Mouse (Mus musculus) heart, postnatal 0 days (tissue): ENCODE measurements around the gene Cyp2w1. TPM values are rescaled to one million over a fixed set of nuclear protein-coding genes. Genes with fewer than 3 reads are reported as not detected.

Experiments
- ATAC-seq: fragments of 200-750 bp; cut with Nextera tagmentation; 2 replicates; pipeline ENCODE4 v1.8.0; 2017; ENCODE audit warnings: low read depth, moderate number of reproducible peaks, moderate library complexity; ENCODE audit not compliant: insufficient read depth
- DNase-seq: peaks from one replicate; pipeline ENCODE4 v3.0.0-alpha.2; 2016; ENCODE audit warnings: low spot score
- H3K27ac ChIP-seq: fragments of 300-500 bp; sonication (generic); 2 replicates; pipeline ENCODE4 v1.5.1; 2014; ENCODE audit warnings: low read depth, mild to moderate bottlenecking
- H3K27me3 ChIP-seq: fragments of 300-500 bp; sonication (generic); 2 replicates; pipeline ENCODE4 v1.6.1; 2014; ENCODE audit warnings: low read length, mixed read lengths; ENCODE audit not compliant: control insufficient read depth, insufficient read depth
- H3K36me3 ChIP-seq: fragments of 300-500 bp; sonication (generic); replicated peaks from 2 replicates; pipeline ENCODE4 v1.6.1; 2014; ENCODE audit warnings: low read length, mixed read lengths; ENCODE audit not compliant: control insufficient read depth, insufficient read depth
- H3K4me1 ChIP-seq: fragments of 300-500 bp; sonication (generic); 2 replicates; pipeline ENCODE4 v1.6.1; 2014; ENCODE audit warnings: antibody characterized with exemption; ENCODE audit not compliant: control insufficient read depth, insufficient read depth
- H3K4me2 ChIP-seq: fragments of 300-500 bp; sonication (generic); 2 replicates; pipeline ENCODE4 v1.6.1; 2014; ENCODE audit warnings: low read depth, mild to moderate bottlenecking, low read length, moderate library complexity
- H3K4me3 ChIP-seq: fragments of 300-500 bp; sonication (generic); 2 replicates; pipeline ENCODE4 v1.5.1; 2014; ENCODE audit warnings: low read depth, low read length
- H3K9ac ChIP-seq: fragments of 300-500 bp; sonication (generic); replicated peaks from 2 replicates; pipeline ENCODE4 v1.6.1; 2014; ENCODE audit warnings: low read depth, low read length, mixed read lengths
- H3K9me3 ChIP-seq: fragments of 300-500 bp; sonication (generic); replicated peaks from 2 replicates; pipeline ENCODE4 v1.6.1; 2016; ENCODE audit warnings: low read length; ENCODE audit not compliant: control insufficient read depth
- CTCF ChIP-seq: IDR thresholded peaks from 2 replicates; pipeline ENCODE4 v1.5.1; 2016; ENCODE audit warnings: antibody characterized with exemption, control low read depth, low read depth
- EP300 ChIP-seq: IDR thresholded peaks from 2 replicates; pipeline ENCODE4 v1.6.1; 2016; ENCODE audit warnings: antibody characterized with exemption, low read depth
- WGBS: fragments of 180-500 bp; shearing (Covaris S2); extraction: QIAGEN DNeasy Blood & Tissue Kit; methylation state at CpG from one replicate; pipeline ENCODE4 v1.1.7; 2014; 5-methylcytosine and 5-hydroxymethylcytosine counted together
- polyA plus RNA-seq: library from polyadenylated mRNA; unstranded; fragments of >200 nt; fragmentation: Nextera tagmentation; extraction: Ambion mirVana; gene quantifications from 2 replicates; pipeline ENCODE4 v1.2.1, GENCODE M21; 2015
- total RNA-seq: library from RNA; depleted of rRNA; stranded (reverse); fragments of >200 nt; gene quantifications from 2 replicates; pipeline ENCODE4 v1.2.3, GENCODE M21; 2014; ENCODE audit warnings: low replicate concordance

Gene Cyp2w1
- total and polyA plus RNA-seq, 2 experiments from 2014 or later, result not detected

DNA sequence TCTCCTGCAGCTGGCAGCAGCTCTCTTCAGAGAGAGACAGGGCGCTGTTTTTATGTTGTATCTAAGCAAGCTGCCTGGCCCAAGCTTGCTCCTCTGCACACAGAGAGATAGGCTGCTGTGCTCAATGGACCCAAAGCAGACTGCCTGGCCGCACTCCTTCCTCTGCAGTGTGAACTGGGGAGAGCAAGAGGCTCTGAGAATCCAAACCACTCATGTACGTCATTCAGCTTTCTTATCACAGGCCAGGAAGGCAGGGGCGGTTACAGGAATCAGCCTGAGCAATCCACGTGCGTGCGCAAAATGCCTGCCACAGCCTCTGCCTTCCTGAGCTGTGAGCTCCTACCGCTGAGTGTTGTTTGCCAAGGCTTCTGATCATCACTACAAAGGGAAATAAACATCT lies 30.3 kb downstream of the Cyp2w1 start:
- H3K9me3 ChIP-seq, result no peaks in the 10 kb centered on the region
- ATAC-seq, result peak; percentile 40
- DNase-seq, result peak; percentile 96
- TF ChIP-seq CTCF (no peak), EP300 (peak; percentile 87)
- peak overlapping the region; percentile 46; the same call in 1 of the 2 replicates for H3K9ac ChIP-seq
- H3K27me3 ChIP-seq, result no peaks in the 10 kb centered on the region
- H3K4me1 ChIP-seq, result peaks cover 80% of the 10 kb centered on the region
- H3K4me3 ChIP-seq, result peak overlapping the region; percentile 85
- H3K4me2 ChIP-seq, result peak overlapping the region; percentile 83
- peak overlapping the region; percentile 99 for H3K27ac ChIP-seq
- WGBS, result 1% methylated on average over 8 of the region's 8 CpGs
- no peaks in the 10 kb centered on the region for H3K36me3 ChIP-seq

- 49% methylated on average over 9 of the region's 9 CpGs for WGBS
- no peak for ATAC-seq
- Histone ChIP-seq H3K27ac (peak overlapping the region; percentile 99), H3K4me2 (peak overlapping the region; percentile 83), H3K9ac (no peak overlapping the region), H3K4me1 (peaks cover 79% of the 10 kb centered on the region), H3K4me3 (no peak overlapping the region), H3K9me3 (no peaks in the 10 kb centered on the region), H3K27me3 (no peaks in the 10 kb centered on the region), H3K36me3 (no peaks in the 10 kb centered on the region)
- TF ChIP-seq CTCF (no peak), EP300 (no peak)
- DNase-seq, result no peak
These were observed 30.8 kb downstream of the Cyp2w1 start for GRCm38 (mm10) chr5:139383234-139383633.

- Histone ChIP-seq H3K27ac (peak overlapping the region; percentile 77), H3K4me3 (no peak overlapping the region), H3K9me3 (no peaks in the 10 kb centered on the region), H3K27me3 (no peaks in the 10 kb centered on the region), H3K4me1 (peaks cover 79% of the 10 kb centered on the region), H3K4me2 (peak overlapping the region; percentile 22; the same call in 1 of the 2 replicates), H3K36me3 (no peaks in the 10 kb centered on the region), H3K9ac (no peak overlapping the region)
- WGBS, result 12% methylated on average over 10 of the region's 10 CpGs
- ATAC-seq (peak; percentile 31), DNase-seq (peak; percentile 86)
- TF ChIP-seq CTCF (0 out of 2 replicates have a peak, but pooled peaks have one; percentile 1), EP300 (0 out of 2 replicates have a peak, but pooled peaks have one; percentile 36)
These were observed 32.1 kb downstream of the Cyp2w1 start for GRCm38 (mm10) chr5:139384531-139384930.

DNA sequence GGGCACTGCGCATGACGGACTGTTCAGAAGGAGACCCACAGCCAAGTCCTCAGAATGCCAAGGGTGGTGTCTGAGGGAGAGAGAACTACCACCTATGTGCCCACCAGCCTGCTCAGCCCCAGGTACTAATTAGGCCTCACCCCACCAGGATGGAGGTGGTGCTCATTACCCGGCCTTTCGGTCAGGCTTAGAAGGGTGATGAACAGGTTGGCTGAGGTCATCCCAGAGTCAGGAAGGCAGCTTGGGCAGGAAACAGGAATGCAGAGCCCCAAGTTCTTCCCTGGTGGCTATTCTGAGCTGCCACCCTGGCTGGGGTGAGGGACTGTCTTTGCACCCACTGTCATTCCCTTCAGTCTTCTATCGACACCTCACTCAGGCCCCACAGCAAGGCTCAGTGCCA lies 33.6 kb downstream of the Cyp2w1 start:
- no peaks in the 10 kb centered on the region for H3K9me3 ChIP-seq
- H3K36me3 ChIP-seq, result no peaks in the 10 kb centered on the region
- H3K4me1 ChIP-seq, result peaks cover 85% of the 10 kb centered on the region
- H3K9ac ChIP-seq, result no peak overlapping the region
- no peak overlapping the region for H3K4me3 ChIP-seq
- no peak overlapping the region for H3K27ac ChIP-seq
- no peak for ATAC-seq
- no peak overlapping the region for H3K4me2 ChIP-seq
- no peak for TF ChIP-seq EP300
- TF ChIP-seq CTCF, result no peak
- no peak for DNase-seq
- H3K27me3 ChIP-seq, result no peaks in the 10 kb centered on the region
- 93% methylated on average over 5 of the region's 5 CpGs for WGBS

DNA sequence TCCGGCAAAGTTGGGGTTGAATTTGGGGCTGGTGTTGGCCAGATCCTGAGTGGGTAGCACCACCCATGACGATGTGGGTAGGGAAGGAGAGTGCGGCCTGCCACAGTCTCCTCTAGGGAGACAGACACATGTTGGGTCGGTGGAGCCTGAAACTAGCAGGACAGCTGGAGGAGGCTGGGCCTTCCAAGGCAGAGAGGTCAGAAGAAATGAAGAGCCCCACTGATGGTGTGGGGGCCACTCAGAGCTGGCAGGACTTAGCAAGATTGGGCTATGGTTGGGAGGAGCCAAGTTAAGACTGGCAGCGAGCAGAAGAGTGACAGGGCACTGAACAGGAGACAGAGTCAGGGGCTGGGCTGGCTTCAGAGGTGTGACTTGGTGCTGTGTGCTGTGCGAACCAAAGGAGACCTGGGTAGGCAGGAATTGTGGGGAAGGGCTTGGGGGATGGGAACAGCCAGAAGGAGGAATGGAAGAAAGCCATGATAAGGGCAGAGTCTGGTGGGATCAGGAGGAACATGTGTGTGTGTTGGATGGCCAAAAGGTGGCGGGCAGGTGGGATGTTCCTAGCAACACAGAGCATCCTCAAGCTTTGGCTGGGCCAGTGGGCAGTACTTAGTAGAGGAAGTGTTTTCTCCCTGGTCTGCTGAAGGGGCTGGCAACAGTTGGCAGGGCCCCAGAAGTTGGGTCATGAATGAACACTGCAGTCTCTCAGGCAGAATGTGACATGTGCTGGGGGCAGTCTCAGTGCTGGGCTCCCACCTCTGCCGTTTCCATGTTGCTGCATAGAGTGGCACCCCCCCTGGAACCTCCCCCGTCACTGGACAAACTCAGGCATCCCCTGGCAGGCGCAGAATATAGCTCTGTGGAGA lies 35.1 kb downstream of the Cyp2w1 start:
- Histone ChIP-seq H3K9me3 (no peaks in the 10 kb centered on the region), H3K4me2 (no peak overlapping the region), H3K9ac (no peak overlapping the region; the same call in 1 of the 2 replicates), H3K4me1 (peaks cover 79% of the 10 kb centered on the region), H3K27me3 (no peaks in the 10 kb centered on the region), H3K4me3 (no peak overlapping the region), H3K27ac (peak overlapping the region; percentile 85), H3K36me3 (peaks cover 5% of the 10 kb centered on the region; the same call in 1 of the 2 replicates)
- no peak for TF ChIP-seq CTCF
- TF ChIP-seq EP300, result no peak
- DNase-seq, result no peak
- WGBS, result 69% methylated on average over 10 of the region's 10 CpGs
- peak; percentile 7 for ATAC-seq
